Mouse (Mus musculus) heart, embryonic 12.5 days (tissue): ENCODE data around the gene Shroom1. TPM values are rescaled to one million over a fixed set of nuclear protein-coding genes. Genes with fewer than 3 reads are reported as not detected.

Source experiments
- microRNA-seq: library from miRNA; unstranded; fragments of <30 nt; microRNA quantifications from one replicate; pipeline ENCODE4, GENCODE M21; 2017
- polyA plus RNA-seq: library from polyadenylated mRNA; unstranded; fragments of >200 nt; fragmentation: Nextera tagmentation; extraction: Ambion mirVana; gene quantifications from 2 replicates; pipeline ENCODE4 v1.2.1, GENCODE M21; 2016

The Shroom1 gene
- polyA plus RNA-seq, 1 experiment from 2014 or later = 5.8 TPM

Small RNA genes within 50 kb of the gene (microRNA-seq; reads per million reads assigned to microRNA genes)
- gene Mir6920 = not detected

Other genes with a start within 250 kb of the Shroom1 start
- 82.4 and 84.2 TPM in 2 replicates for gene Hspa4, start 156.7 kb upstream of the Shroom1 start, polyA plus RNA-seq
- gene Zcchc10, start 132.5 kb upstream of the Shroom1 start, polyA plus RNA-seq = 14.0 and 16.5 TPM in 2 replicates
- gene Aff4, start 106.4 kb upstream of the Shroom1 start, polyA plus RNA-seq = 53.0 and 53.9 TPM in 2 replicates
- gene Leap2, start 34.0 kb upstream of the Shroom1 start, polyA plus RNA-seq = not detected in 2 replicates
- gene Uqcrq, start 26.4 kb upstream of the Shroom1 start, polyA plus RNA-seq = 1,089 and 1,102 TPM in 2 replicates
- gene Gdf9, start 26.2 kb upstream of the Shroom1 start, polyA plus RNA-seq = 0.56 and 1.3 TPM in 2 replicates
- gene Gm10447, start 95 bp upstream of the Shroom1 start, polyA plus RNA-seq = 0.11 and 0.15 TPM in 2 replicates
- not detected in 2 replicates for gene Gm9837, start 13.3 kb downstream of the Shroom1 start, polyA plus RNA-seq
- not detected in 2 replicates for gene Gm9945, start 23.0 kb downstream of the Shroom1 start, polyA plus RNA-seq
- 0.54 and 0.58 TPM in 2 replicates for gene Sowaha, start 23.1 kb downstream of the Shroom1 start, polyA plus RNA-seq
- 25.1 and 28.4 TPM in 2 replicates for gene Sept8, start 62.1 kb downstream of the Shroom1 start, polyA plus RNA-seq
- 36.1 and 37.2 TPM in 2 replicates for gene Kif3a, start 110.2 kb downstream of the Shroom1 start, polyA plus RNA-seq
- 0.83 TPM in 1 of 2 replicates, not detected in the other for gene Il4, start 161.5 kb downstream of the Shroom1 start, polyA plus RNA-seq
- gene Il13, start 177.5 kb downstream of the Shroom1 start, polyA plus RNA-seq = not detected in 2 replicates